Mouse (Mus musculus): Measurements from ENCODE around the gene Olfr1416. TPM values are rescaled to one million over a fixed set of nuclear protein-coding genes. Genes with fewer than 3 reads are reported as not detected.

Olfr1416 gene
- polyA plus RNA-seq, 2 experiments, result not detected

DNA sequence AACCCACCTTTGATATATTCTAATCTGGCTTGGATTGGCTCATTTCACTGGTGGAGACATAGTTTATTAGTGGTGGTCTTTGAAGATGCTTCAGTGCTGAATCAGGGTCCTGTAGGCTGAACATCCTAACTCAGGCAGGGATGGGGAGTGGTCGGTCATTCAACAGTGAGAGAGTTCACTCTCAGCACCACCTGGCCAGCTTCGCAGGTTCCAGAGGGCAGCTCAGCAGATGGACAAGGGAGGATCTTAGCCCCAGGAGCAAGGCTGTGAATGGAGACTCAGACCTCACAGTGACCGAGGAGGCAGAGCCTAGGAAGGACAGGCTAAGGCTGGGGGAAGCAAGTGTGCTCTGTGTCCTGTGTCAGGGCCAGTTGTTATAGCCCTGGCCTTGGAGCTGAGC, 53.5 kb downstream of the Olfr1416 start:
- no peaks in the 10 kb centered on the region for H3K27me3 ChIP-seq (ENCODE audit: control insufficient read depth, insufficient read depth, low read length)
- H3K9me3 ChIP-seq (ENCODE audit: control insufficient read depth, low read length), result no peaks in the 10 kb centered on the region
- H3K4me1 ChIP-seq (ENCODE audit: control insufficient read depth, insufficient read depth, low read length), result no peaks in the 10 kb centered on the region; the same call in 1 of the 2 replicates
- no peak overlapping the region for H3K4me2 ChIP-seq (replicated peaks; ENCODE audit: low read depth, low read length, severe bottlenecking)
- H3K27ac ChIP-seq (replicated peaks; ENCODE audit: low read depth, low read length), result no peak overlapping the region
- DNase-seq (ENCODE audit: low spot score) (no peak), ATAC-seq (ENCODE audit: low FRiP score, low read depth) (no peak)
- TF ChIP-seq POLR2A (IDR thresholded peaks at IDR 0.05; ENCODE audit: borderline replicate concordance, extremely low read depth, insufficient read depth, insufficient read length), result no peak
- H3K36me3 ChIP-seq (ENCODE audit: control insufficient read depth, insufficient read depth, low read length), result no peaks in the 10 kb centered on the region
- H3K9ac ChIP-seq (ENCODE audit: low read depth, low read length, severe bottlenecking), result no peak overlapping the region
- WGBS, result 75% methylated on average over 3 of the region's 3 CpGs
- no peak overlapping the region for H3K4me3 ChIP-seq (replicated peaks; ENCODE audit: low read length)

DNA sequence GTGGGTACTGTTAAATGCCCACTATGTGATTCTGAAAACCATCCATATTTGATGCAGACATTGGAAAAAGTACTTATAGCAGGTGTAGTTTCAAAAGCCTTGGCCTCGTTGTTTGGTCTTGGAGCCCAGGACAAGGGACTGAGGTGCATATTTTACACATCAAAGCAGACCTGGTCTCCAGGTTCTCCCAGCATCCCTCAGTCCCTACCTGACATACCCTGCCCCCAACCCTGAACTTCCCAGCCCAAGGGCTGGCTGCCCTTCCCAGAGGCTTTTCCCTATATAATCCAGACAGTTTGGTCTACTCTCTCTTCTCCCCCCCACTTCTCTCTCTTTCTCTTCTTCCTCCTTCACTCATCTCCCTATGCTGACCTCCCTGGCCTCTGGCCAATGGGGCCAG, 53.9 kb downstream of the Olfr1416 start:
- H3K9me3 ChIP-seq (ENCODE audit: control insufficient read depth, low read length), result no peaks in the 10 kb centered on the region
- no peaks in the 10 kb centered on the region for H3K4me1 ChIP-seq (ENCODE audit: control insufficient read depth, insufficient read depth, low read length)
- ATAC-seq (ENCODE audit: low FRiP score, low read depth), result no peak
- H3K27me3 ChIP-seq (ENCODE audit: control insufficient read depth, insufficient read depth, low read length), result no peaks in the 10 kb centered on the region
- no peak for TF ChIP-seq POLR2A (IDR thresholded peaks at IDR 0.05; ENCODE audit: borderline replicate concordance, extremely low read depth, insufficient read depth, insufficient read length)
- no peak for DNase-seq (ENCODE audit: low spot score)
- no peak overlapping the region for H3K4me2 ChIP-seq (replicated peaks; ENCODE audit: low read depth, low read length, severe bottlenecking)
- WGBS, result 95% methylated on average over 1 of the region's 1 CpGs
- no peak overlapping the region for H3K4me3 ChIP-seq (replicated peaks; ENCODE audit: low read length)
- no peaks in the 10 kb centered on the region for H3K36me3 ChIP-seq (ENCODE audit: control insufficient read depth, insufficient read depth, low read length)
- H3K9ac ChIP-seq (ENCODE audit: low read depth, low read length, severe bottlenecking), result no peak overlapping the region
- no peak overlapping the region for H3K27ac ChIP-seq (replicated peaks; ENCODE audit: low read depth, low read length)

Small RNA genes within 50 kb of the gene (microRNA-seq; reads per million reads assigned to microRNA genes)
- gene Mir6900, result 1.4 reads per million

Other genes starting within 250 kb of the Olfr1416 start
- gene Ndufa10, start 11.3 kb downstream of the Olfr1416 start, polyA plus RNA-seq (2012; rRNA removed), result 99.4 and 110 TPM in 2 replicates
- 270 and 271 TPM in 2 replicates for gene Ndufa10, start 11.3 kb downstream of the Olfr1416 start, polyA plus RNA-seq (2014; fragmentation: Nextera tagmentation; extraction: Ambion mirVana)
- not detected in 2 replicates for gene Olfr1415, start 11.0 kb upstream of the Olfr1416 start, polyA plus RNA-seq (2012; rRNA removed)
- not detected in 2 replicates for gene Olfr1415, start 11.0 kb upstream of the Olfr1416 start, polyA plus RNA-seq (2014; fragmentation: Nextera tagmentation; extraction: Ambion mirVana)
- gene Olfr1414, start 33.5 kb upstream of the Olfr1416 start, polyA plus RNA-seq (2012; rRNA removed), result not detected in 2 replicates
- not detected in 2 replicates for gene Olfr1414, start 33.5 kb upstream of the Olfr1416 start, polyA plus RNA-seq (2014; fragmentation: Nextera tagmentation; extraction: Ambion mirVana)
- gene Olfr1413, start 86.2 kb upstream of the Olfr1416 start, polyA plus RNA-seq (2012; rRNA removed), result not detected in 2 replicates
- not detected in 2 replicates for gene Olfr1413, start 86.2 kb upstream of the Olfr1416 start, polyA plus RNA-seq (2014; fragmentation: Nextera tagmentation; extraction: Ambion mirVana)
- not detected in 2 replicates for gene Olfr1412, start 100.7 kb upstream of the Olfr1416 start, polyA plus RNA-seq (2012; rRNA removed)
- not detected in 2 replicates for gene Olfr1412, start 100.7 kb upstream of the Olfr1416 start, polyA plus RNA-seq (2014; fragmentation: Nextera tagmentation; extraction: Ambion mirVana)
- gene Olfr1411, start 109.3 kb upstream of the Olfr1416 start, polyA plus RNA-seq (2012; rRNA removed), result not detected in 2 replicates
- gene Olfr1411, start 109.3 kb upstream of the Olfr1416 start, polyA plus RNA-seq (2014; fragmentation: Nextera tagmentation; extraction: Ambion mirVana), result not detected in 2 replicates
- gene Olfr1410, start 120.7 kb upstream of the Olfr1416 start, polyA plus RNA-seq (2012; rRNA removed), result not detected in 2 replicates
- gene Olfr1410, start 120.7 kb upstream of the Olfr1416 start, polyA plus RNA-seq (2014; fragmentation: Nextera tagmentation; extraction: Ambion mirVana), result not detected in 2 replicates
- not detected in 2 replicates for gene Olfr12, start 132.7 kb upstream of the Olfr1416 start, polyA plus RNA-seq (2012; rRNA removed)
- gene Olfr12, start 132.7 kb upstream of the Olfr1416 start, polyA plus RNA-seq (2014; fragmentation: Nextera tagmentation; extraction: Ambion mirVana), result not detected in 2 replicates
- gene Cops9, start 156.9 kb upstream of the Olfr1416 start, polyA plus RNA-seq (2012; rRNA removed), result 204 and 208 TPM in 2 replicates
- gene Cops9, start 156.9 kb upstream of the Olfr1416 start, polyA plus RNA-seq (2014; fragmentation: Nextera tagmentation; extraction: Ambion mirVana), result 403 and 441 TPM in 2 replicates
- 0.19 TPM in 1 of 2 replicates, not detected in the other for gene Otos, start 163.7 kb upstream of the Olfr1416 start, polyA plus RNA-seq (2012; rRNA removed)
- not detected in 2 replicates for gene Otos, start 163.7 kb upstream of the Olfr1416 start, polyA plus RNA-seq (2014; fragmentation: Nextera tagmentation; extraction: Ambion mirVana)